Mouse (Mus musculus): ENCODE results near the gene Ifitm5.
A peak's percentile ranks its signal among the peaks of the same experiment; 100 is the strongest.

Gene Ifitm5

GRCm38 (mm10) chr7:140961416-140961815, 11.3 kb upstream of the Ifitm5 start:
- no peak for DNase-seq (ENCODE audit: low read depth, low spot score)

- no peak for DNase-seq (ENCODE audit: low read depth, low spot score)
Measured at GRCm38 (mm10) chr7:140960026-140960425, 9.9 kb upstream of the Ifitm5 start.

GRCm38 (mm10) chr7:140959181-140959901, 9.2 kb upstream of the Ifitm5 start:
- DNase-seq (ENCODE audit: low read depth, low spot score): peak; percentile 75

GRCm38 (mm10) chr7:140956556-140956869, 6.4 kb upstream of the Ifitm5 start:
- DNase-seq (ENCODE audit: low read depth, low spot score): no peak

- peak; percentile 76 for DNase-seq (ENCODE audit: low read depth, low spot score)
Measured at GRCm38 (mm10) chr7:140955758-140956555, 5.9 kb upstream of the Ifitm5 start, which contains the start of the genes Gm45717 and Ifitm2. TSS of gene Gm45717 (minus strand) at chr7:140955937. TSS of gene Ifitm2 (minus strand) at chr7:140955987.

GRCm38 (mm10) chr7:140955342-140955741, 5.3 kb upstream of the Ifitm5 start:
- no peak for DNase-seq (ENCODE audit: low read depth, low spot score)

GRCm38 (mm10) chr7:140954733-140955071, 4.6 kb upstream of the Ifitm5 start:
- DNase-seq (ENCODE audit: low read depth, low spot score): no peak

- DNase-seq (ENCODE audit: low read depth, low spot score): no peak
Measured at GRCm38 (mm10) chr7:140953800-140954732, 4.0 kb upstream of the Ifitm5 start.

- DNase-seq (ENCODE audit: low read depth, low spot score): no peak
Measured at GRCm38 (mm10) chr7:140953133-140953532, 3.0 kb upstream of the Ifitm5 start.

GRCm38 (mm10) chr7:140952441-140952840, 2.4 kb upstream of the Ifitm5 start:
- DNase-seq (ENCODE audit: low read depth, low spot score): no peak

GRCm38 (mm10) chr7:140951765-140952164, 1.7 kb upstream of the Ifitm5 start:
- no peak for DNase-seq (ENCODE audit: low read depth, low spot score)

- DNase-seq (ENCODE audit: low read depth, low spot score): no peak
Measured at GRCm38 (mm10) chr7:140951051-140951450, 960 bp upstream of the Ifitm5 start.

GRCm38 (mm10) chr7:140949255-140949654, 836 bp downstream of the Ifitm5 start:
- DNase-seq (ENCODE audit: low read depth, low spot score): no peak

- no peak for DNase-seq (ENCODE audit: low read depth, low spot score)
Measured at GRCm38 (mm10) chr7:140948161-140948560, 1.9 kb downstream of the Ifitm5 start.

GRCm38 (mm10) chr7:140946980-140947379, 3.1 kb downstream of the Ifitm5 start:
- DNase-seq (ENCODE audit: low read depth, low spot score): no peak

- DNase-seq (ENCODE audit: low read depth, low spot score): no peak
Measured at GRCm38 (mm10) chr7:140946311-140946710, 3.8 kb downstream of the Ifitm5 start.

GRCm38 (mm10) chr7:140945247-140945646, 4.8 kb downstream of the Ifitm5 start:
- DNase-seq (ENCODE audit: low read depth, low spot score): no peak

- no peak for DNase-seq (ENCODE audit: low read depth, low spot score)
Measured at GRCm38 (mm10) chr7:140944236-140944635, 5.9 kb downstream of the Ifitm5 start.

GRCm38 (mm10) chr7:140943356-140943755, 6.7 kb downstream of the Ifitm5 start:
- DNase-seq (ENCODE audit: low read depth, low spot score): no peak

GRCm38 (mm10) chr7:140942811-140943210, 7.3 kb downstream of the Ifitm5 start:
- no peak for DNase-seq (ENCODE audit: low read depth, low spot score)

- DNase-seq (ENCODE audit: low read depth, low spot score): no peak
Measured at GRCm38 (mm10) chr7:140942341-140942740, 7.8 kb downstream of the Ifitm5 start.

Measured in WW6 (cell line).